Mouse (Mus musculus) lung, adult 2 months (tissue): ENCODE results near the gene Gm20388.

Experiments used
- CTCF ChIP-seq: fragments of 200-500 bp; IDR thresholded peaks from 2 replicates; pipeline ENCODE4 v1.5.1; 2011; ENCODE audit warnings: mild to moderate bottlenecking, low read length, control low read depth; ENCODE audit not compliant: insufficient read depth
- POLR2A ChIP-seq: fragments of 200-500 bp; IDR thresholded peaks from 2 replicates; pipeline ENCODE4 v1.6.1; 2011; ENCODE audit warnings: low read depth, mild to moderate bottlenecking, control low read depth, low read length, borderline replicate concordance; ENCODE audit errors: extremely low read depth

GRCm38 (mm10) chr8:123041008-123041773 is 3130.6 kb downstream of the Gm20388 start:
- TF ChIP-seq CTCF (no peak), POLR2A (peak; percentile 52; the same call in 1 of the 2 replicates)
